In the genomic region with DNA sequence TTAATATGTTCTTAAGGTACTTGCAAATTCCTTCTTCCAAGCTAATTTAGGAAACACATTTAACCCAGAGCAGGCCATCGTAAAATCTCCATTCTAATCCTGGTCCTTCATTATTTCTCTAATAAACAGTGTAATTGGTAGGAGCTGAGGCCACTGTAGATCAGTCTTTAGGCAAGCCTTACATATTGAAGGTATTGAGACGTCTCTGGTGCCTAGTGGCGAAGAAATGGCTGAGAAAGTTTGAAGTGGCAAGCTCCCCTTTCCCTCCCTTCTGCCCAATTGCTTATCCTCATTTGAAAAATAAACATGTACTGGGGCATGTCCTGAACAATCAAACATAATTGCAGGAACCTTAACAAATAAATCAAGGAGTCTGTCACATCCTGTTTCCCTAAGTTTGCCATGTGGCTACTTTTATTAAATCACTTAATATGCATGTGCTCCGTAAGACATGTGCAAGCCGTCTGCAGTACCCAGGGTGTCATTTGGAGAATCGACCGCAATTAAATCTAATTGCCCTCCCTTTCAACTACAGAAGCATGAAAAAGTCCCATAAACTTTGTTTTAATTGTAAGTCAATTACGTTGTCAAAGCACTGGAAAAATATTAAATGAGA, we compare ENCODE assay signal across 21 mouse cellular contexts.
A peak's percentile ranks its signal among the peaks of the same experiment; 100 is the strongest.
DNase-seq lines count a peak whose midpoint lies in the region; ATAC-seq lines count a peak whose summit lies in the region.
"Had no signal": no experiment of that assay in that cellular context is flagged by ENCODE, and none has a peak within 500 bp of the region (broad histone marks: within the 10 kb centered on the region; RNA-seq: fewer than 3 reads in every experiment).

No protein-coding gene starts in this region.

- H3K9me3 ChIP-seq in forebrain, embryonic 16.5 days (ENCODE audit: control insufficient read depth, low read length) = no peaks in the 10 kb centered on the region
- H3K9me3 ChIP-seq in forebrain, embryonic 10.5 days = no peaks in the 10 kb centered on the region
- no peaks in the 10 kb centered on the region for H3K9me3 ChIP-seq in midbrain, embryonic 11.5 days (ENCODE audit: control insufficient read depth, low read length)
- no peaks in the 10 kb centered on the region for H3K9me3 ChIP-seq in midbrain, embryonic 16.5 days (replicated peaks; ENCODE audit: control insufficient read depth, low read length, poor library complexity, severe bottlenecking)
- no peaks in the 10 kb centered on the region for H3K9me3 ChIP-seq in limb, embryonic 12.5 days
- H3K9me3 ChIP-seq: embryonic facial prominence, embryonic 10.5 days; heart, embryonic 10.5 days; hindbrain, embryonic 10.5 days; hindbrain, embryonic 15.5 days had no signal

- no peaks in the 10 kb centered on the region for H3K4me1 ChIP-seq in forebrain, embryonic 16.5 days (replicated peaks; ENCODE audit: control insufficient read depth, insufficient read depth, low read length)
- peaks cover 7% of the 10 kb centered on the region; the same call in 1 of the 2 replicates for H3K4me1 ChIP-seq in forebrain, embryonic 10.5 days
- H3K4me1 ChIP-seq in midbrain, embryonic 11.5 days (ENCODE audit: control insufficient read depth, insufficient read depth, low read length) = no peaks in the 10 kb centered on the region
- no peaks in the 10 kb centered on the region for H3K4me1 ChIP-seq in midbrain, embryonic 16.5 days (ENCODE audit: control insufficient read depth, insufficient read depth, low read length)
- peaks cover 21% of the 10 kb centered on the region for H3K4me1 ChIP-seq in limb, embryonic 12.5 days (replicated peaks)
- H3K4me1 ChIP-seq: hindbrain, embryonic 15.5 days had no signal

- H3K4me2 ChIP-seq in forebrain, embryonic 16.5 days (ENCODE audit: low read length) = no peak overlapping the region
- H3K4me2 ChIP-seq in midbrain, embryonic 11.5 days = no peak overlapping the region
- no peak overlapping the region for H3K4me2 ChIP-seq in midbrain, embryonic 16.5 days (ENCODE audit: low read length)
- H3K4me2 ChIP-seq in limb, embryonic 12.5 days = no peak overlapping the region
- H3K4me2 ChIP-seq: hindbrain, embryonic 15.5 days had no signal

- H3K4me3 ChIP-seq in forebrain, embryonic 16.5 days (replicated peaks; ENCODE audit: low read length) = no peak overlapping the region
- H3K4me3 ChIP-seq in forebrain, embryonic 10.5 days = no peak overlapping the region
- H3K4me3 ChIP-seq in midbrain, embryonic 11.5 days (ENCODE audit: low read depth, low read length) = no peak overlapping the region
- H3K4me3 ChIP-seq in midbrain, embryonic 16.5 days (ENCODE audit: low read depth, low read length) = no peak overlapping the region
- no peak overlapping the region for H3K4me3 ChIP-seq in limb, embryonic 12.5 days (replicated peaks)
- H3K4me3 ChIP-seq: embryonic facial prominence, embryonic 10.5 days; heart, embryonic 10.5 days; hindbrain, embryonic 10.5 days; hindbrain, embryonic 15.5 days had no signal

- no peak overlapping the region for H3K27ac ChIP-seq in forebrain, embryonic 16.5 days (ENCODE audit: low read length)
- H3K27ac ChIP-seq in forebrain, embryonic 10.5 days = no peak overlapping the region
- H3K27ac ChIP-seq in midbrain, embryonic 11.5 days (ENCODE audit: low read depth, low read length) = no peak overlapping the region
- no peak overlapping the region for H3K27ac ChIP-seq in midbrain, embryonic 16.5 days (ENCODE audit: low read length)
- H3K27ac ChIP-seq in limb, embryonic 12.5 days = 0 out of 2 replicates have a peak overlapping the region, but pooled peaks have one; percentile 23
- H3K27ac ChIP-seq: embryonic facial prominence, embryonic 10.5 days; heart, embryonic 10.5 days; hindbrain, embryonic 10.5 days; hindbrain, embryonic 15.5 days had no signal

- no peaks in the 10 kb centered on the region for H3K36me3 ChIP-seq in forebrain, embryonic 16.5 days (ENCODE audit: control insufficient read depth, insufficient read depth)
- no peaks in the 10 kb centered on the region for H3K36me3 ChIP-seq in forebrain, embryonic 10.5 days (replicated peaks)
- H3K36me3 ChIP-seq in midbrain, embryonic 11.5 days (ENCODE audit: control insufficient read depth, insufficient read depth, low read length) = no peaks in the 10 kb centered on the region
- H3K36me3 ChIP-seq in midbrain, embryonic 16.5 days (ENCODE audit: control insufficient read depth, insufficient read depth, low read length) = no peaks in the 10 kb centered on the region
- H3K36me3 ChIP-seq in limb, embryonic 12.5 days = no peaks in the 10 kb centered on the region
- H3K36me3 ChIP-seq: embryonic facial prominence, embryonic 10.5 days; G1E; heart, embryonic 10.5 days; hindbrain, embryonic 10.5 days; hindbrain, embryonic 15.5 days had no signal

- no peak overlapping the region for H3K9ac ChIP-seq in forebrain, embryonic 16.5 days (replicated peaks; ENCODE audit: low read depth, low read length)
- H3K9ac ChIP-seq in midbrain, embryonic 11.5 days (ENCODE audit: low read length) = no peak overlapping the region
- H3K9ac ChIP-seq in midbrain, embryonic 16.5 days (ENCODE audit: low read depth, low read length) = no peak overlapping the region
- H3K9ac ChIP-seq in limb, embryonic 12.5 days (replicated peaks) = no peak overlapping the region
- H3K9ac ChIP-seq: hindbrain, embryonic 15.5 days had no signal

- no peaks in the 10 kb centered on the region for H3K27me3 ChIP-seq in forebrain, embryonic 16.5 days (replicated peaks; ENCODE audit: control insufficient read depth, insufficient read depth, low read length)
- no peaks in the 10 kb centered on the region for H3K27me3 ChIP-seq in forebrain, embryonic 10.5 days (ENCODE audit: poor library complexity, severe bottlenecking)
- no peaks in the 10 kb centered on the region for H3K27me3 ChIP-seq in midbrain, embryonic 11.5 days (ENCODE audit: control insufficient read depth, insufficient read depth, low read length)
- H3K27me3 ChIP-seq in midbrain, embryonic 16.5 days (ENCODE audit: control insufficient read depth, insufficient read depth, low read depth, low read length) = no peaks in the 10 kb centered on the region
- no peaks in the 10 kb centered on the region for H3K27me3 ChIP-seq in limb, embryonic 12.5 days
- H3K27me3 ChIP-seq: hindbrain, embryonic 15.5 days had no signal

- ATAC-seq in forebrain, embryonic 16.5 days = peak; percentile 49; the same call in 1 of the 2 replicates
- ATAC-seq in midbrain, embryonic 11.5 days (ENCODE audit: low FRiP score) = no peak
- no peak for ATAC-seq in midbrain, embryonic 16.5 days
- no peak; the same call in 1 of the 2 replicates for ATAC-seq in limb, embryonic 12.5 days (ENCODE audit: insufficient number of reproducible peaks, insufficient read depth, low FRiP score, low TSS enrichment, low read depth)
- ATAC-seq: CD4-positive, CD25-positive, alpha-beta regulatory T cell, adult 4 months; forebrain, embryonic 14.5 days; inflammation-experienced regulatory T-cells, adult 6 months had no signal

- DNase-seq in forebrain, embryonic 10.5 days (ENCODE audit: extremely low spot score, low spot score) = no peak
- DNase-seq in kidney, adult 9 months = peak; percentile 20
- DNase-seq in kidney, adult 11 months = no peak
- DNase-seq in midbrain, embryonic 11.5 days (ENCODE audit: low spot score, missing footprints) = peak; percentile 12
- no peak for DNase-seq in layer of hippocampus, adult 9-11 months
- DNase-seq: adrenal gland, postnatal 10 days; B cell, adult 2 months; cerebellum, adult 11-12 months; cerebellum, adult 9-11 months; gastrocnemius, postnatal 14 days had no signal

- WGBS in forebrain, embryonic 16.5 days = 39% methylated on average over 8 of the region's 8 CpGs
- 88% methylated on average over 8 of the region's 8 CpGs for WGBS in forebrain, embryonic 10.5 days
- WGBS in midbrain, embryonic 11.5 days = 92% methylated on average over 8 of the region's 8 CpGs
- 75% methylated on average over 8 of the region's 8 CpGs for WGBS in midbrain, embryonic 16.5 days
- WGBS in limb, embryonic 12.5 days = 27% methylated on average over 8 of the region's 8 CpGs

Comparison
In these comparisons a context has a peak if more than half of its experiments do, and no peak if none do; other contexts are left out.
1. DNase-seq: peak in kidney, adult 9 months (single experiment) and midbrain, embryonic 11.5 days (single experiment); none in forebrain, embryonic 10.5 days (single experiment), kidney, adult 11 months (single experiment) and layer of hippocampus, adult 9-11 months (single experiment).